Mouse (Mus musculus) ovary, postnatal 10 days (tissue): Measurements from ENCODE around the gene Pex10.

Experiments
- DNase-seq: peaks from one replicate; pipeline ENCODE4 v3.0.0; 2022; ENCODE audit warnings: low spot score

The Pex10 gene

DNA sequence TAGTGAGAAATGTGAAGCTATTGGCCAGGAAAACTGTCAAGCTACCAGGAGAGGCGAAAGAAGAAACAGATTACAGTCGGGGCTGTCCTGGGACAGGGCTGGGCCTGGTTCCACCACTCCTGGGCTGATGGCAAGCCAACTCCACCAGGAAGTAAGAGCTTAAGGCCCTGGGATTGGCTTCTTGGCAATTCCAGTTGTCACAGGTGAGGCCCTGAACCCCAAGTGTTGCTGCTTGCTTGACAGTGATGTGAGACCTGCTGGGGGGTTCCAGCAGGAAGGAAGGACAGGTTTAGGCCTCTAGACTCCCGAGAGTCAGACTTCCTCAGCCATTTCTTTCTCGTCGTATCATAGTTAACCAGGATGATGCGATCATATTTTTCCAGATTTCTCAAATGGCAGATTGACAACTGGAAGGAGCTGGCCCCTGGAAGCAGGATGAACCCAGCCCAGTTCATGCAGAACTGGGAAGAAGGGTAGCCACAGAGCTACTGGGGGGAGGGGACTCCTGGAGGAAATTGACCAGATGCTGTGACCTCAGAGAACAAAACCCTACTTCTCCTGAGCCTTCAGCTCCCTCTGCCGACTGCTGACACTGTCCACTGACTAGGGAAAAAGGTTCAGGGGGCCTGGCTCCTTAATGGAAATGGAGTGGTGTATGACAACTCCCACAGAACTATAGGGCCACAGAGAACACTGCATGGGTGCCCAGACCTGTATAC lies 26.8 kb downstream of the Pex10 start:
- no peak for DNase-seq

DNA sequence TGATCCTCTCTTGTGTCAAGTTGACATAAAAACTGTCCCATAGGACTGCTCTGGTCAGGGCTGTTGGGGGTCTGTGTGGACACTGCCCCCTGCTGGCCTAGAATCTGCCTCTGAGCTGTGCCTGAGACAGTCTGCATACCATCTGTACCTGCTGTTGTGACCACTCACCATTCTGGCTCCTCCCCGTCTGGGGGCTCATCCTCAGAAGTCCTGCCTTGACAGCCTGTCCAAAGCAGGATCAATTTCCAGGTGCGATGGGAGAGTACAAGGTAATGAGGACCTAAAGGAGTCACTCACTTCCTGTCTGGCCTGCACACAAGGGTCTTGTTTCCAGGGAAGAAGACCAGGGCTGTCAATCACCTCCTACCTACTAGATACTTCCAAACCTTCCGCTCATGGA lies 27.7 kb downstream of the Pex10 start:
- no peak for DNase-seq

DNA sequence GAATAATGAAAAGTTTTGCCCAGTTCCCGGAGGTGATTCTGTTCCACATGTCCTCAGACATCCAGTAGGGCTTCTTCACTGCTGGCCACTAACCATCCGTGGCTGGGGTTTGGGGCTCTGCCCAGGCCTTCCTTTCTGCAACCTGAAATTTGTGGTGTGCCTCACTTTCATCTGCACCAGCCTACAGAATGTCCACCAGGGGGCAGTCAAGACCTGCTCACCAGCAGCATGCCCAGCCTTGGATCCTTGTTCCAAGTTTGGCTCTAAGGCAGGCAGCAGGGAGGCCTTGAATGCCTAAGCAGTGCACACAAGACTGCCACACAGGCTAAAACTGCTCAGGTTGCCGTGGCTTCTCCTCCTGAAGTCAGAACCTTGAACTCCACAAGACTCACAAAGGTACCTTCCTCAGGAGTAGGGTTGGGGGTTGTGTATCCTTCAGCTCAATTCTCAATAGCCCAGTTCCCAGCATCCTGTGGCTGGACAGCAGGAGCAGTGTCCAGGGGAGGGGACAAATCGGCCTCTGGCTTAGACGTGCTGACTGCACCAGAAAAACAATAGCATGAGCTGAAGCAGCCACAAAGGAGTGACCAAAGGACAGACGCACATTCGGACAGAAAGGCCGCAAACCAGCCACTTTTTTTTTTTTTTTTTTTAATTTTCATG lies 28.6 kb downstream of the Pex10 start:
- peak; percentile 64 for DNase-seq

DNA sequence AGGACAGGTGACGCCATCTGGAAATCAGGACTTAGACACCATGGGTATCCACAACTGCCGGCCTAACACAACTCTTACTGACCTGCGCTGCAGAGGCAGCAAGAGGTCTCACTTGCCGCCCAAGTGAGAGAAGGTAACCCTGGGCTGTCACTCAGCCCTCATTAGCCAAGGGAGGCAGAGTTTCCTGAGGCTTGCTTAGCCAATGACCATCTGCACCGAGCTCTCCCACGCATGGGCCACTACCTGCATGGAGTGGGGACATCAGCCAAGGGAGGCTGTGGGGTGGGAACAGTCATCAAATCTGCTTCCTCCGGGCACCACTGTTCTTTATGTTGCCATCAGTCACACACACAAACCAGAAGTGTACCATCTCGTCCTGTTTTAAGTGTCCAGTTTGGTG lies 29.2 kb downstream of the Pex10 start:
- no peak for DNase-seq

DNA sequence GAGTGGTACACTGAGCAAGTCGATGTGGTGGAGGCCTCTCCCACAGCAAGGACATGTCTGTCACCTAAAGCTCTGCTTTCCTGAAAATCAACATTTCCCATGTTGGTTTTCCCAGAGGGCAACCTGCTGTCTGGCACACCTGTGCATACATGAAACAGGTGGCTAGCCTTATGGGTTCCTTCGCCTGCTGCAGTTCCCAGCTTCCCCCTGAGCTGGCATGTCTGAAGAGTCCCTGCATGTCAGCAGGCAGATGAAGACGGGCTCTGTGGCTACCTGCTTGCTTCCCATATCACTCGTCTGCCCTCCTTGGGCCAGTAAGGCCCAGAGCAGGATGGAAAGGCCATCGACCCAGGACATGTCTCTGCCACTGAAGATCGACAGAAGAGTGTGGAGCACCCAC lies 30.6 kb downstream of the Pex10 start:
- DNase-seq, result no peak

DNA sequence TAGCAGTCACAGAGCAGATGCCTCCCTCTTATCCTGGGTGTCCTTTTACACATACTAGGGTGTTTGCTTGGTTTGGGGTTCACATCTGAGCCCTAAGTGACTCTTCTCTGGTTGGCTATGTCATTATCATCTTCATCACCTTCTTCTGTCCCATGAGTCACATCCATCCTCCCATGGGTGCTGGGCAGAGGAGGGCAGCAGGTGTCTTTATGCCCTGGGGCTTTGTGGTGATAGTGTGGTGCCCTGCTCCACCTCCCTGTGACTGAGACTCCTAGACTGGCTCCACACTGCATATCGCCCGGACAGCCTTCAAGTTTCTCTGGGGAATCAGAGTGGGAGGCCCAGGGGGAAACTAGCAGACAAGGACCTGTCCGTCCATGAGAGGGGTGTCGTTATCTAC lies 31.8 kb downstream of the Pex10 start:
- no peak for DNase-seq

DNA sequence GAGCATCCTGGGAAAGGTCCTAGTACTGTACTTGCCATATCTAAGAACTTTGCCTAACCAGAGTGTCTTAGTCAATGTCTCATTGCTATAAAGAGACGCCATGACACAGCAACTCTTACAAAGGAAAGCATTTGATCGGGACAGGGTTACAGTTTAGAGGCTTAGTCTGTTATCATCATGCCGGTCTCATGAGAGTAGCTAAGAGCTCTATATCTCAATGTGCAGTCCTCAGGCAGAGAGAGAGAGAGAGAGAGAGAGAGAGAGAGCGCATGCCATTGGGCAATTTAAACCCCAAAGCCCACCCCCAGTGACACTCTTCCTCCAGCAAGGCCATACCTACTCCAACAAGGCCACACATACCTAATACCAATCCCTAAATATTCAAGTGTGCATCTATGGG lies 41.1 kb downstream of the Pex10 start:
- no peak for DNase-seq

DNA sequence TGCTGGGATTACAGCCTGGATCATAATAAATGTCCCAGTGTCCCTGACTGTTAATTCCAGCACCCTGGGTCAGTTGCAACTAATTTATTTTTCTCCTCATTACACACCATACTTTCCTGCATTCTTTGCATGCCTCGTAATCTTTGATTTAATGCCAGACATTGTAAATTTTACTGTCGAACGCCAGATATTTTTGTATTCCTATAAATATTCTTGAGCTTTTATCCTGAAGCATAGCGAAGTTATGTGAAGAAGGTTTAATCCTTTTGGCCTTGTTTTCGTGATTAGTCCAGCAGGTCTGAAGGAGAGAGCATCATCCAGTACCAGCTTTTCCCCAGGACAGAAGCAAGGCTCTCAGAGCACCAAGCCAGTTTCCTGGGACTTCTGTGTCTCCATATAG lies 42.7 kb downstream of the Pex10 start:
- no peak for DNase-seq

DNA sequence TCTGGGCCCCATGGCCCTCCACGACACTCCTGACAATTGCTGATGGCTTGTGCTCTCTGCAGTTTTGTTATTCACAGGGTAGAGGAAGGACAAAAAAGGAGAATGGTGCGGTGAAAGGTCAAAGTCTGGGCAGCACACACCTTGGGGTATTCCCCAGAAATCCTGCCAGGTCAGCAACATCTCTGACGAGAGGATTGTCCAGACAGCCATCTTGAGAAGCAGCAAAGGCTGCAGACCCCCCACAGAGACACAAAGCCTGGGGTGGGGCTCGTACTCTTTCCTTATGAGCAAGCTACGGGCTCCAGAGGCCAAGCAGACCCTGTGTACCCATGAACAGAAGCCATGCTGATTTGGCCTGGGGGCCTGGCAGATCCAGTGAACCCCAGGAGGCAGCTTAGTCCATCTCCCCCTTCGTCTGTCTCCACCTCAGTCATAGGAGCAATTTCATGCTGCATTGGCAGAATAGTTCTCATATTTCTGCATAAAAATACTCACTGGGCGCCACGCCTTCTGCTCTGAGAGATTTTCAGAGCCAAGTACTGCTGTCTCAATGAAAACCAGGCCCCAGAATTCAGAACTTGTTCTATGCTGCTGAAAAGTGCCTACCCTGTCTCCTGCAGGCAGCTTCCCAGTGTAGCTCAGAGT lies 47.1 kb downstream of the Pex10 start:
- DNase-seq, result no peak

DNA sequence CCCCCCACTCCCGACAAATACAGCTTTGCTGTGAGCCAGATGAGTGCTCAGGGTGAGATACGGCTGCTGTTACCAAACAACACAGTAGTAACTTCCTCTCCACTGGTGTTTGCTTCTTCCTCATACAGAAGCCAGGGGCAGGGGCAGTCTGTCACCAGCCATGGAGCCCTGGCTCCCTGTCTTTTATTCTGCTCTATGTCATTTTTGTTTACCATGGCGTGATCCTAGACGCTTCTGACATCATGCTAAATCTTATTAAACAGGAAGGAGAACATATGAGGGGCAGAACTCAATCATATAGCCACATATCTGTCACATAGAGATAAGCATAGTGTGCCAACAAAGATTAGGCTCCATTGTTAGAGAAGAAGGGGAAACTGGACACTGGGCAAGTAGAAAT lies 49.8 kb downstream of the Pex10 start:
- no peak for DNase-seq

DNA sequence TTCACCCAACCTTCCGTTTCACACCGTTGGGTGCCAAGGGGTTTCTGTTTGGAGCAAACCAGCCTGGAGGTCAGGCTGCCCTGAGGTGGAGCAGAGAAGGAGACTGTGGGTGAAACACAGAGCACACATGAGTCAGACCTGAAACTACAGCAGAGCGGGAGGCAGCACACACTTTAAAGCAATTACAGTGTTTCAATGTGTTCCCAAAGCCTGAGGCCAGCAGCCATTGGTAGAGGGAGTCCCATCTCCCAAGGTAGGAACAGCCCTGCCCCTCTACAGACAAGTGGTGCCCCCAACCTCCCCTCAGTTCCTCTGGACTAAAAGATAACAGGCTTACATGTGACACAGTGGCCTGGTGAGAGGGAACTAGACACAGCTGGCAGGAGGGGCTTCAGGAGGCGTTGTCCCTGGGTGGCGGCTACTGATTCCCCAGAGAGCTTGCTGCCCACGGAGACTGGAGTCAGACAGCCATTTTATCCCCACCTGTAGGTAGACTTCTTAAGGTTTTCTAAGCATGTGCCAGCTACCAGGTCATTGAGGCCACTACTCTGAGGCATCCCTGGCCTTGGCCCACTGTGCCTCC lies 50.7 kb downstream of the Pex10 start:
- no peak for DNase-seq

DNA sequence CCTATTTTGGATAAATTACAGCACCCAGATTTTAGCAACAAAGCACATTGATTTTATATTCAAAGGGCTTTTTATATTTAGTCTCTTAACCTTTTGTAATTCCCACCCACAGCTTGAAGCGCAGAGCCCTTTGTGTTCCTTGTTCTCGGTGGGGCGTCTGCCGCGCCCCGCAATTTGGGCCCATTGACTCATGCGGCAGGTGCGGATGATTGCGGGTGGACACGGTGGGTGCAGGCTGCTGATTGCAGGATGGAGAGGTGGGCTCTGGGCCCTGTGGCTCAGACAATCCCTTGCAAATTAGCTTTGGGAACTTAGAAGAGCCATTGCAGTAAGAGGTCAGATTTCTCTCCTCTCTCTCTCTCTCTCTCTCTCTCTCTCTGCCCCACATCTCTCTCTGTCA lies 51.5 kb downstream of the Pex10 start:
- no peak for DNase-seq

DNA sequence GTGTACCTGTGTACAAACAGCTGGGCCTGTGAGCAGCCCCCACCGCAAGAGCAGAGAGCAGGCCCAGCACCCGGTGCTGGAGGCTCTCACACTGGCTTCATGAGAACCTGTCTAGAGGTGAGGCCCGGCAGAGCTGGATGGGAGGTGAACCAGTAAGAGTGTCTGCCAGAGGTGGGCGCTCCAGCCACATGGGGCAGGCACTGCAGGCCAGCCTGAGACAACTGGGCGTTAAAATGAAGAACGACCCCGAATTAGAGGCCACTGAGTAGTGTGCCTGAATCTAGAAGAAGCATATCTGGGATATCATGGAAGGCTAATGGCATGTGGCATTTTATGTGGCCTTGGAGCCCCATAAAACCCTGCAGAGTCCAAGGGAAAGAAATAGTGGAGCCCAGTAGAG lies 53.2 kb downstream of the Pex10 start:
- no peak for DNase-seq

DNA sequence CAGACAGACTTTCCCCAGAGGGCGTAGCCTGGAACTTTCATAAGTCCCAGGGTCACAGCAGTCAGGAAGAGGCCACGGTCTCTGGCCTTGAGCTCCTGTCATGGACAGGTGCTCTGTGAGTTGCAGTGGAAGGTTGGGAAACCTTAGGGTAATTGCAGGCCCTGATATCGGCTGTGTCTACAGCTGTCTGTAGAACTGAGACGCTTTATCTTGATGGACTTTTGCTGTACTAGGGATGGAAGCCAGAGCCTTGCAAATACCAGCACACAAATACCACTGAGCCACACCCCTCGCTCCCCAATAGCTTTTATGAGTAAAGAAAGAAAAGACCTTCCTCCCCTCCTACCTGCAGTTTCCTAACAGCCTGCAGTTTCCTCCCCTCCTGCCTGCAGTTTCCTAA lies 53.8 kb downstream of the Pex10 start:
- no peak for DNase-seq

DNA sequence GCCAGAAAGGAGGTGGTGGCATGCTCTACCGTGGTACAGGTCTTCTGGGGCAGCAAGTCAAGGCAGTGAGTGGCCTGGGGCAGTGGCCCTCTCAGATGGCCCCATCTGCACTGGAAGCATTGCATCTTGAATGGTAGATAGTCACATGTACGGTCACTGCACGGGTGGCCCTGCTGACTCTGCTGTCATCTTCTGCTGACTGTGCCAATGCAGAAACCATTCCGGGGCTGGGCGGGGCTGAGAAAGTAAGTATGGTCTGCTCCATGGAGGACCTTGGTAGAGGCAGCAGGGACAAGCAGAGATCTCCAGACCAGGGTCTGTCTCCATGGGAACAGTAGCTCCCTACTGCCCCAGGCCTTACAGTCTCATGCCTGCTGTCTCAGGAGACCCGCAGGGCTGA lies 54.4 kb downstream of the Pex10 start:
- no peak for DNase-seq
